Mouse (Mus musculus): ENCODE results near the gene Mtln. TPM values are rescaled to one million over a fixed set of nuclear protein-coding genes. Genes with fewer than 3 reads are reported as not detected.

Gene Mtln
- polyA plus RNA-seq (2012; fragmentation: generic; extraction: Trizol): 10 to 100 TPM; 16.4 to 22.2 TPM

GRCm38 (mm10) chr2:127791919-127792603, at the start of gene Mtln:
TSS of gene Mtln (minus strand) at chr2:127792488.

GRCm38 (mm10) chr2:127838576-127838975, 46.3 kb upstream of the Mtln start, which contains the start of gene Acoxl:
TSS of gene Acoxl (plus strand) at chr2:127838876.

GRCm38 (mm10) chr2:127831401-127832102, 39.3 kb upstream of the Mtln start, which contains the start of gene Bub1:
TSS of gene Bub1 (minus strand) at chr2:127831865.

GRCm38 (mm10) chr2:127788440-127789116, 3.7 kb downstream of the Mtln start, which contains the start of gene Nphp1:
TSS of gene Nphp1 (minus strand) at chr2:127788897.

Other genes starting within 250 kb of the Mtln start
- gene Zfp661, start 205.4 kb downstream of the Mtln start, polyA plus RNA-seq (2012; fragmentation: generic; extraction: Trizol): under 1 TPM; 0.04 to 0.71 TPM
- gene Mrps5, start 205.3 kb downstream of the Mtln start, polyA plus RNA-seq (2012; fragmentation: generic; extraction: Trizol): 10 to 100 TPM; 28.7 to 30.0 TPM
- gene Mal, start 135.8 kb downstream of the Mtln start, polyA plus RNA-seq (2012; fragmentation: generic; extraction: Trizol): not detected
- gene Mall, start 62.6 kb downstream of the Mtln start, polyA plus RNA-seq (2012; fragmentation: generic; extraction: Trizol): not detected
- gene Nphp1, start 3.6 kb downstream of the Mtln start, polyA plus RNA-seq (2012; fragmentation: generic; extraction: Trizol): 10 to 100 TPM in 1 of 2 experiments, 1 to 10 TPM in 1; 3.9 to 19.6 TPM
- 1 to 10 TPM in 1 of 2 experiments, under 1 TPM in 1; 0.48 to 3.7 TPM for gene Bub1, start 39.4 kb upstream of the Mtln start, polyA plus RNA-seq (2012; fragmentation: generic; extraction: Trizol)
- under 1 TPM in 1 of 2 experiments, not detected in 1; 0.06 TPM for gene Acoxl, start 46.4 kb upstream of the Mtln start, polyA plus RNA-seq (2012; fragmentation: generic; extraction: Trizol)